Mouse (Mus musculus) brain, adult 2 months (tissue): ENCODE measurements at regions not wholly inside any gene's neighbourhood (a gene's known extent, or its start where the extent isn't known, plus 50 kb on each side); places are given as distances from the start of the nearest gene placed in this dataset.

Source experiments
- DNase-seq: peaks from one replicate; pipeline ENCODE4 v3.0.0; 2011; ENCODE audit warnings: low read depth, low spot score

- DNase-seq = no peak
Measured at GRCm38 (mm10) chr17:75895436-75895835, 343.7 kb upstream of the Fam98a start.

DNA sequence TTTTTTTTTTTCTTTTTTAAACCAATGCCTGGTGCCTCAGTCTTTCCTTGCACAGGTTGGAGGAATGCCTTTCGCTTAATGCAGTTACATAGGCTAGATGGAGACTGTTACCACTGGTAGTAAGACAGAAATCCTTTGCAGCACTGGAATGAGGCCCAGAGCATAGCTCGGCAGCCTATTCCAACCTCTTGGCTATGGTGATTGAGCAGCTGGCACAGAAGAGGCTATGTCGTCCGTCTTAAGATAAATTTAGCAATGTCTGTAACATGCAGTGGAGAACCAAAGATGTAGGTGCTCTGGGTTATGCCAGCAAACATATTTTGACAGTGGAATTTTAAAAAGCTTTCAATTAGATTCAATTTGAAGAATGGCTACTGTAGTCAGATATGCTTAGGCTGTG, 343.2 kb upstream of the Fam98a start:
- peak; percentile 29 for DNase-seq

DNA sequence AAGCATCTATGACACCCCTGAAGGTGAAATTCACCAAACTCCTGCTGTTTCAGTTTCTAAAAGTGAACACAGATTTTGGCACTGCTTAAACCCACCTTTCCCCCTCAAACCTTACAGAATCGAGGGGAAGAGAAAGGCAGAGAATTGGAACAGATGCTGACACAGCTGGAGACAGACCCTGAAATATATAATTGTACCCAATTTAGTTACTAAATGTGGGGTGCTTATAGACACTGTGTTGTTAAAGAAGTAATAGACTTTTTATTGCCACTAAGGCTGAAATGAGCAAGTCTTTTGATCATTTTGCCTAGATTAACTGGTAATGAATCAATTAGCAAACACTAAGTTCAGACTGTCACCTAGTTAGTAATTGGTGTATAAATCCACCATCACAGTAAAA, 341.8 kb upstream of the Fam98a start:
- DNase-seq = no peak

DNA sequence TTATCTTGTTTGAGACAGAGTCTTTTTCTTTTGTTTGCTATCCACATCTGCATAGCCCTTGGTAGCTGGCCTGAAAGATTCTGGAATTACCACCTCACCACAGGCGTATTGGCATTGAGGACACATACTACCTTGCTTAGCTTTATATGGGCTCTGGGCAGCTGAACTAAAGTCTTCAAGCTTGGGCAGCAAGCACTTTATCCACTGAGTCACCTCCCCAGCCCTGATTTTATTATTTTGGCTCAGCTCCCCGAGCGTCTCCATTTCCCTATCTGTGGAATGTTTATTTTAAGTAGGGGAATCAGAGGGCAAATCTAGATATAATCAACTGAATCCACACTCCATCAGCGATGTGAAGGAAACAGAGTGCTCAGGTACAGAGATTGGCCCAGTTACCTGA, 340.4 kb upstream of the Fam98a start:
- no peak for DNase-seq

DNA sequence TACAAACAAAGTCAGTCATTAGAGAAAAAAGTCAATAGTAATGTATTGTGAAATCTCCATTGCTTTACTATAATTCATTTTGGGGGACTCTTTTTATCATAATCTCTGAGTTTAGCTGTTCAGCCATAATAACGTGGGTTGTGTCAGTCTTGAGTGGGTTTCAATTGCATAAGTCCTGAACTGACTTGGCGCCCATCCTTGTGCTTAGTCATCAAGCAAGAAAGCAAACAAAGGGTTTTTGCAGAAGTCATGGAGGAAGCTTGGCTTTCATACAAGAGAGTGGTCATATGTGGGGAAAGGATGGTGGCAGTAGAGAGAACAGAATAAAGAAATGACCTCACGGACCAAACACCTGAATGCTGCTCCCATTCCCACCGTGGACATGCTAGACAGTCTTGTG, 339.8 kb upstream of the Fam98a start:
- peak; percentile 50 for DNase-seq

DNA sequence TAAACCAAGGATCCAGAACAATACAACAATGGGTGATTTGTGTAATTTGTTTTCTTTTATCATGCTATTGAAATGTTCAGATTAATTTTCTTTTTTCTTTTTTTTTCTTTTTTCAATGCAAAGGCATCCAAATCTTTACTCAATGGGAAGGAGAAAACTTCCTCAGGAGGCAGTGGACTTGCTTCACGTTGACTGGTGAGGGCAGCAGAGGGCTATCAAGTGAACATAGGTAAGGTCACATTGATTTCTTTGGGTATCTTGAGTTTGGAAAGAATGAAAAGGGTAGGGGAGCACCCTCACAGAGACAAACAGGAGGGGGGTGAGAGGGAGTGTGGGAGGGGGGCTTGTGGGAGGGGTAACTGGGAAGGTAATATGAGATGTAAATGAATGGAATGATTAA, 326.1 kb upstream of the Fam98a start:
- DNase-seq = no peak

DNA sequence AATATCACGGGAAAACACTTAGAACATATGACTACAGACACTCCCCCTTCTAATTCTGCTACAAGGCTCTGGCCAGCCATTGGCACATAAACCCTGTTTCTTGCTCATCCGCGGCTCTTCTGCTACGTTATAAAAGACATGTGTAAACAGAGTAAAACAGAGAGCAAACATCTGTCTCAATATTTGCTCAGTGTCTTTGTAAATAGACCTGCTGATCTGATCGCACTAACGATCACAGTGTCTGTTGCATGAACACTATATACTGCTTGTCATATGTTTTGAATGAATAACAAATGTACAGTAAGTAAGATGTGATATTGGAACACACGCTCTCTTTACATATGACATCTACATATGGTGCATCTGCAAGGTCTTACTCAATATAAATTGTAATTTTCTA, 325.1 kb upstream of the Fam98a start:
- DNase-seq = no peak

- no peak for DNase-seq
Measured at GRCm38 (mm10) chr17:75874535-75874934, 322.8 kb upstream of the Fam98a start.

- peak; percentile 20 for DNase-seq
Measured at GRCm38 (mm10) chr17:75870492-75870891, 318.7 kb upstream of the Fam98a start.

- peak; percentile 12 for DNase-seq
Measured at GRCm38 (mm10) chr17:75857015-75857414, 305.3 kb upstream of the Fam98a start.

- no peak for DNase-seq
Measured at GRCm38 (mm10) chr17:75815997-75816626, 264.4 kb upstream of the Fam98a start.

- DNase-seq = no peak
Measured at GRCm38 (mm10) chr17:75812163-75812562, 260.4 kb upstream of the Fam98a start.

GRCm38 (mm10) chr17:75808524-75809326, 257.0 kb upstream of the Fam98a start:
- DNase-seq = peak; percentile 10

- no peak for DNase-seq
Measured at GRCm38 (mm10) chr17:75808025-75808424, 256.3 kb upstream of the Fam98a start.

GRCm38 (mm10) chr17:75804358-75804757, 252.6 kb upstream of the Fam98a start:
- DNase-seq = peak; percentile 16

DNA sequence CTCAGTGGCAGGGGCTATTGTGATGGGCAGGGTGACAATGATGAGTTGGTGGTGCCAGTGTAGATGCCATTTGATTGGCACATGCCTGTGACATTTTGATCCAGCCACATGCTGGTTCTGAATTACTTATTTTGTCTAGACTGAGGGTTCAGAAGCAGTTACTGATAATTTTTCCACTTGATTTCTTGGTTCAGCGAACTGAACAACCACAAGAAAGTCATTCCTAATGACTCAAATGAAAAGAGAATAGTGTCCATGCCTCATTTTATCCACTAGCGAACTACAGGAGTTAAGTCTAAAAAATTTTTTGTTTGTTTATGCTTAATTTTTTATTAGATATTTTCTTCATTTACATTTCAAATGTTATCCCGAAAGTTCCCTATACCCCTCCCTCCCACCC, 244.6 kb upstream of the Fam98a start:
- DNase-seq = no peak

DNA sequence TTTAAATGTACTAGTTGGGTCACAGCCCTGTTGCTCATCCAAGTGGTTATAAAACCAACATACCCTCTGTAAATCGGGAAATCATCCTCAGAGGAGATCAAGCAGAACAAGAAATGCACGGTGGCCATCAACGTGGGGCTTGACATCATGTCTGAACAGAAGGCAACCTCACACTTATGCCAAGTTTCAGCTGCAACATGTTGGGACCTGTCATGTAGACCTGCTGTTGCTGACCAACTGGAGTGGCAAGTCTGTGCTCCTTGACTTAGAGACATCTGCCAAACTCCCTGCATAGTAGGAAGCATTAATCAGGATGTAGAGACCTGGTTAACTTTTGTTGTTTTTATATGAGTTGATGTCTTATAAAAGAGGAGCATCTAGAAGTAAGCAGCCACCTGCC, 244.0 kb upstream of the Fam98a start:
- DNase-seq = no peak

DNA sequence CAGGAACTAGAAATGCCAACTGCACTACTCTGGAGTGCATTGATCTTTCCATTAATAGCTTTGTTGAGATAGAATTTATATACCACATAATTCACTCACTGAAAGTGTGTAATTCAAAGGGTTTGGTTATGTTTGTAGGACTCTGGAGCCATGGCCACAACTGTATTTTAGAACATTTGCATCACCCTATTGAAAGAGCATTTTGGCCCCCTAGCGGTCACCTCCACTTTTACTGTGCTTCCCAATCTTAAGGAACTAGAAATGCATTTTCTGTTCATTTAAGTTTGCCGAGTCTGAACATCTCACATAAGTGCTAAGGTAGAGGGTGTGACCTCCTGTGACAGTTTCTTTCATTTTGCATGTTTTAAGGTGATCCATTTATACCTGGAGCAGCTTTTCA, 228.0 kb upstream of the Fam98a start:
- peak; percentile 42 for DNase-seq

DNA sequence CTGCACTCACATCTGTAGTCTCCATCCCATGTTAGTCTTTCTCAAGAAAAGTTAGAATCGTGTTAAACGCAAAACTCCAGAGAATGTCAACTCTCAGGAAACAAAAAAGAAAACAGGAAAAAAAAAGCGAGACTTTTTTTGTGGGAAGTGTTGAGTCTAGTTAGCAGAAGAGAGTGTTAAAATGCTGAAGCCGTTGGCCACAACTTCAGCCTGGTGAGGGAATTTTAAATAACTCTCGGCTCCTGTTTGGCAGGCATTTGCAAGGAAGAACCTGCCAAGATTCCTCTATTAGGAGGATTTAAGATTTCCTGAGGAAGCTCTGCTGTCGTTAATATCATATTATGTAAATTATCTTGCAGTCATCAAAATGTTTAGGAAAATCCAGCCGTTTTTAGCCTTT, 224.9 kb upstream of the Fam98a start:
- DNase-seq = peak; percentile 72

DNA sequence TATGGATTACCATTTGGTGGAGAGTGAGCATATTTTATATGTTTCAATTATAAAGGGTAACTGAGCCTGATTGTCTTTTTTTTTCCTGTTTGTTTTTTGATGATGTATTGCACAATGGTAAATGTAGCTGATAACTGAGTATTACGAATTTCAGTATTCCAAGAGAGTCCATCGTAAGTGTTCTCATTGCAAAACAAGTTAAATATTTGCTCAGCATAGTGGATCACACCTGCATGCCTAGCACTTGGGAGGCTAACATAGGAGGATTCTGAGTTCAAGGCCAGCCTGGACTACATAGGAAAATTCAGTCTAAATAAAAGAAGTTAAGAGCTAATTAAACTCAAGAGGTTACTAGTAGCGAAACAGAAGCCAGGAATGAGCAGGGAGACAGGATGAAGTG, 223.8 kb upstream of the Fam98a start:
- no peak for DNase-seq

GRCm38 (mm10) chr17:75772861-75773260, 221.1 kb upstream of the Fam98a start:
- peak; percentile 51 for DNase-seq

- DNase-seq = no peak
Measured at GRCm38 (mm10) chr17:75768654-75769053, 216.9 kb upstream of the Fam98a start.

DNA sequence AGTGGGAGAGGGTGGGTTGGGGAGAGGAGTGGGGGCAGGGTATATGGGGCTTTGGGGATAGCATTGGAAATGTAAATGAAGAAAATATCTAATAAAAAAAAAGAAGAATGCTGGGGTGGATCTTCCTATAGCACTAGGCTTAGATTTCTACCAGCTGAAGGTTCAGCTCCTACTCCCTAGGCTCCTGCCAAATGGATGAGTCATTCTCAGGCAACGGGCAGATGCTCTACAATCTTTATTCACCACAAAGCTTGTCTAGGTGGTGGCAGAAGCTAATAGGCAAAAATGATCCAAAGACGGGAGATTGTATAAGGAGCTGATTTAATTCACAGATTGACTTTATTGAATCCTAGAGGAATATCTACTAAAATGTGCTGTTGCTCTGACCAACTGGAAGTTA, 211.6 kb upstream of the Fam98a start:
- DNase-seq = peak; percentile 88
